Mouse (Mus musculus) central nervous system, embryonic 18 days (tissue): ENCODE data around the gene Gm9045. TPM values are rescaled to one million over a fixed set of nuclear protein-coding genes. Genes with fewer than 3 reads are reported as not detected.

Experiments
- polyA plus RNA-seq: library from polyadenylated mRNA; depleted of rRNA; stranded (reverse); fragments of >200 nt; gene quantifications from 2 replicates; pipeline ENCODE4 v1.2.3, GENCODE M21; 2012; rRNA removed

Gene Gm9045
- polyA plus RNA-seq: not detected in 2 replicates

GRCm38 (mm10) chr10:118337731-118338130, at the start of gene Gm9045:
Gene Gm9045 (minus strand): TSS chr10:118337831.

GRCm38 (mm10) chr10:118354005-118354404, 16.4 kb upstream of the Gm9045 start, which contains the start of gene Gm9049:
Gene Gm9049 (minus strand): TSS chr10:118354105.

GRCm38 (mm10) chr10:118348579-118348978, 10.9 kb upstream of the Gm9045 start, which contains the start of gene Gm9048:
Gene Gm9048 (minus strand): TSS chr10:118348679.

GRCm38 (mm10) chr10:118343155-118343554, 5.5 kb upstream of the Gm9045 start, which contains the start of gene Gm9046:
Gene Gm9046 (minus strand): TSS chr10:118343255.

GRCm38 (mm10) chr10:118332308-118332707, 5.3 kb downstream of the Gm9045 start, which contains the start of gene Gm9044:
Gene Gm9044 (minus strand): TSS chr10:118332408.

GRCm38 (mm10) chr10:118326869-118327268, 10.8 kb downstream of the Gm9045 start, which contains the start of gene Gm9040:
Gene Gm9040 (minus strand): TSS chr10:118326969.

GRCm38 (mm10) chr10:118294938-118295337, 42.7 kb downstream of the Gm9045 start, which contains the start of gene Iltifb:
Gene Iltifb (minus strand): TSS chr10:118295038.

Other genes starting within 250 kb of the Gm9045 start
- gene Mdm1, start 196.0 kb downstream of the Gm9045 start, polyA plus RNA-seq: 40.4 and 44.6 TPM in 2 replicates
- 0.06 and 0.27 TPM in 2 replicates for gene Il22, start 132.9 kb downstream of the Gm9045 start, polyA plus RNA-seq
- gene Gm32717, start 97.1 kb downstream of the Gm9045 start, polyA plus RNA-seq: 0.06 and 0.09 TPM in 2 replicates
- 0.06 and 0.09 TPM in 2 replicates for gene Gm32802, start 79.1 kb downstream of the Gm9045 start, polyA plus RNA-seq
- 0.71 TPM in 1 of 2 replicates, not detected in the other for gene Iltifb, start 42.8 kb downstream of the Gm9045 start, polyA plus RNA-seq
- gene Gm9040, start 10.9 kb downstream of the Gm9045 start, polyA plus RNA-seq: not detected in 2 replicates
- not detected in 2 replicates for gene Gm9044, start 5.4 kb downstream of the Gm9045 start, polyA plus RNA-seq
- gene Gm9046, start 5.4 kb upstream of the Gm9045 start, polyA plus RNA-seq: not detected in 2 replicates
- gene Gm9048, start 10.8 kb upstream of the Gm9045 start, polyA plus RNA-seq: 0.03 TPM in 1 of 2 replicates, not detected in the other
- gene Gm9049, start 16.3 kb upstream of the Gm9045 start, polyA plus RNA-seq: not detected in 2 replicates
- 0.06 TPM in 1 of 2 replicates, not detected in the other for gene Ifng, start 103.2 kb upstream of the Gm9045 start, polyA plus RNA-seq